Mouse (Mus musculus) cerebellum, postnatal 25 days (tissue): ENCODE results near the gene Mob1a.

Experiments used
- DNase-seq, 2 experiments: peaks; one replicate each; pipeline ENCODE4 v3.0.0; 2021; ENCODE audit warnings: mixed read lengths in 2 of 2

Gene Mob1a

GRCm38 (mm10) chr6:83325525-83326393, at the start of gene Mob1a, which contains the start of gene Mthfd2:
Mob1a (plus strand) TSS chr6:83326016.
Mthfd2 (minus strand) TSS chr6:83325908.
- DNase-seq: peak; percentile 95 to 96

- DNase-seq: no peak
These were observed 48.7 kb upstream of the Mob1a start for GRCm38 (mm10) chr6:83277151-83277550.

- peak in 1 of 2 experiments; percentile 41 for DNase-seq
These were observed 46.9 kb upstream of the Mob1a start for GRCm38 (mm10) chr6:83278881-83279280.

GRCm38 (mm10) chr6:83280256-83280955, 45.4 kb upstream of the Mob1a start:
- DNase-seq: peak in 1 of 2 experiments; percentile 19

GRCm38 (mm10) chr6:83300447-83301229, 25.2 kb upstream of the Mob1a start:
- DNase-seq: no peak

- DNase-seq: peak in 1 of 2 experiments; percentile 48
These were observed 24.5 kb upstream of the Mob1a start for GRCm38 (mm10) chr6:83301294-83301693.

- DNase-seq: no peak
These were observed 23.6 kb upstream of the Mob1a start for GRCm38 (mm10) chr6:83302264-83302663.

GRCm38 (mm10) chr6:83309017-83309416, 16.8 kb upstream of the Mob1a start:
- no peak for DNase-seq

GRCm38 (mm10) chr6:83311206-83311605, 14.6 kb upstream of the Mob1a start:
- DNase-seq: no peak

- no peak for DNase-seq
These were observed 13.8 kb upstream of the Mob1a start for GRCm38 (mm10) chr6:83312021-83312420.

GRCm38 (mm10) chr6:83312514-83312913, 13.3 kb upstream of the Mob1a start:
- DNase-seq: no peak

- DNase-seq: no peak
These were observed 10.5 kb upstream of the Mob1a start for GRCm38 (mm10) chr6:83315293-83315692.

GRCm38 (mm10) chr6:83316022-83316421, 9.8 kb upstream of the Mob1a start:
- no peak for DNase-seq

GRCm38 (mm10) chr6:83317108-83317741, 8.6 kb upstream of the Mob1a start:
- DNase-seq: peak; percentile 92 to 96

GRCm38 (mm10) chr6:83321927-83322326, 3.9 kb upstream of the Mob1a start:
- DNase-seq: no peak

- DNase-seq: no peak
These were observed 3.0 kb upstream of the Mob1a start for GRCm38 (mm10) chr6:83322794-83323193.

- no peak for DNase-seq
These were observed 2.0 kb upstream of the Mob1a start for GRCm38 (mm10) chr6:83323652-83324419.

- DNase-seq: no peak
These were observed 549 bp downstream of the Mob1a start for GRCm38 (mm10) chr6:83326394-83326736.

GRCm38 (mm10) chr6:83326761-83327160, 945 bp downstream of the Mob1a start:
- no peak for DNase-seq

GRCm38 (mm10) chr6:83327591-83328190, 1.9 kb downstream of the Mob1a start:
- DNase-seq: no peak

GRCm38 (mm10) chr6:83341387-83341786, 15.6 kb downstream of the Mob1a start:
- DNase-seq: peak; percentile 70 to 87
